Mouse (Mus musculus): ENCODE measurements around the gene Zp3r.

DNA sequence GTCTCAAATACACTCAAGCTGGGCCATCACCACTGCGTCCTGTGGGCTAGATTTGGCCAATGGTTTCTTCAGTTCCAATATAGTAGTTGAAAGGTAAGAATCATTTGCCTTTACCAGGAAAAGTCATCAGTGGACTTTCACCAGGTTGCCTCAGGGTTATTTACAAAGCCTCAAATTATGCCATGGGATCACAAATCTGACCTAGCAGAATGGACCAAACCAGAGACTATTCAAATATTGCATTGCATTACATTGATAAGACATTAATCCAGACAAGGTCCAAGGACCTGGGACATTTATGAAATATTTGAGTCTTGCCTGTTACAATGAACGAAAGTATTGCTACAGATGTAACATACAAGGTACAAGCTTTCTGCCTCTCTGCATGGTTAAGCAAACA lies 49.1 kb upstream of the Zp3r start:
- TF ChIP-seq CTCF (IDR thresholded peaks at IDR 0.05; ENCODE audit: control insufficient read depth, insufficient read depth, insufficient replicate concordance, low read depth, low read length) (no peak), POLR2A (IDR thresholded peaks at IDR 0.05; ENCODE audit: control insufficient read depth, low read depth, low read length) (no peak)
